Mouse (Mus musculus) midbrain, postnatal 0 days (tissue): ENCODE data around the gene Shisa6. TPM values are rescaled to one million over a fixed set of nuclear protein-coding genes. Genes with fewer than 3 reads are reported as not detected.

Experiments used
- ATAC-seq: fragments of 200-750 bp; cut with Nextera tagmentation; 2 replicates; pipeline ENCODE4 v1.8.0; 2017; ENCODE audit warnings: moderate number of reproducible peaks, mild to moderate bottlenecking, moderate TSS enrichment, moderate library complexity; ENCODE audit not compliant: low FRiP score
- DNase-seq: peaks from one replicate; pipeline ENCODE4 v3.0.0-alpha.2; 2015; ENCODE audit warnings: low spot score
- H3K27ac ChIP-seq: fragments of 300-500 bp; sonication (generic); 2 replicates; pipeline ENCODE4 v1.5.1; 2014; ENCODE audit warnings: low read depth, mild to moderate bottlenecking, low read length, mixed read lengths
- H3K27me3 ChIP-seq: fragments of 300-500 bp; sonication (generic); 2 replicates; pipeline ENCODE4 v1.6.1; 2014; ENCODE audit warnings: low read length, control low read depth, mixed read lengths; ENCODE audit not compliant: insufficient read depth
- H3K36me3 ChIP-seq: fragments of 300-500 bp; sonication (generic); 2 replicates; pipeline ENCODE4 v1.6.1; 2014; ENCODE audit warnings: low read length, control low read depth, mixed read lengths; ENCODE audit not compliant: insufficient read depth
- H3K4me1 ChIP-seq: fragments of 300-500 bp; sonication (generic); 2 replicates; pipeline ENCODE4 v1.6.1; 2014; ENCODE audit warnings: mild to moderate bottlenecking, control low read depth, antibody characterized with exemption, low read length, mixed read lengths; ENCODE audit not compliant: insufficient read depth
- H3K4me2 ChIP-seq: fragments of 300-500 bp; sonication (generic); 2 replicates; pipeline ENCODE4 v1.6.1; 2014; ENCODE audit warnings: low read depth, mild to moderate bottlenecking, low read length, mixed read lengths; ENCODE audit not compliant: poor library complexity, severe bottlenecking
- H3K4me3 ChIP-seq: fragments of 300-500 bp; sonication (generic); 2 replicates; pipeline ENCODE4 v1.5.1; 2014; ENCODE audit warnings: low read depth, mild to moderate bottlenecking, low read length, moderate library complexity
- H3K9ac ChIP-seq: fragments of 300-500 bp; sonication (generic); replicated peaks from 2 replicates; pipeline ENCODE4 v1.6.1; 2014; ENCODE audit warnings: mild to moderate bottlenecking, low read length, moderate library complexity, mixed read lengths; ENCODE audit not compliant: poor library complexity, severe bottlenecking
- H3K9me3 ChIP-seq: fragments of 300-500 bp; sonication (generic); 2 replicates; pipeline ENCODE4 v1.6.1; 2016; ENCODE audit warnings: low read length, control low read depth
- CTCF ChIP-seq: IDR thresholded peaks from 2 replicates; pipeline ENCODE4 v1.5.1; 2016; ENCODE audit warnings: antibody characterized with exemption, mild to moderate bottlenecking
- WGBS: fragments of 180-500 bp; shearing (Covaris S2); extraction: QIAGEN DNeasy Blood & Tissue Kit; methylation state at CpG from one replicate; pipeline ENCODE4 v1.1.7; 2014; 5-methylcytosine and 5-hydroxymethylcytosine counted together
- polyA plus RNA-seq: library from polyadenylated mRNA; unstranded; fragments of >200 nt; fragmentation: Nextera tagmentation; extraction: Ambion mirVana; gene quantifications from 2 replicates; pipeline ENCODE4 v1.2.1, GENCODE M21; 2015
- total RNA-seq: library from RNA; depleted of rRNA; stranded (reverse); fragments of >200 nt; gene quantifications from 2 replicates; pipeline ENCODE4 v1.2.3, GENCODE M21; 2014

The Shisa6 gene
- total and polyA plus RNA-seq, 2 experiments from 2014 or later, result 2.1 to 8.0 TPM

GRCm38 (mm10) chr11:66537820-66538219 lies 12.1 kb upstream of the Shisa6 start:
- Histone ChIP-seq H3K4me2 (no peak overlapping the region), H3K9me3 (no peaks in the 10 kb centered on the region), H3K4me3 (no peak overlapping the region), H3K36me3 (no peaks in the 10 kb centered on the region), H3K9ac (no peak overlapping the region), H3K4me1 (no peaks in the 10 kb centered on the region), H3K27me3 (no peaks in the 10 kb centered on the region), H3K27ac (no peak overlapping the region)
- no peak for TF ChIP-seq CTCF
- DNase-seq, result no peak
- ATAC-seq, result no peak
- WGBS, result 86% methylated on average over 1 of the region's 1 CpGs

GRCm38 (mm10) chr11:66535866-66536265 lies 10.1 kb upstream of the Shisa6 start:
- no peak for TF ChIP-seq CTCF
- 91% methylated on average over 9 of the region's 9 CpGs for WGBS
- no peak overlapping the region for H3K4me3 ChIP-seq

GRCm38 (mm10) chr11:66535156-66535555 lies 9.4 kb upstream of the Shisa6 start:
- TF ChIP-seq CTCF, result no peak
- no peak overlapping the region for H3K27ac ChIP-seq
- ATAC-seq, result no peak
- no peaks in the 10 kb centered on the region for H3K4me1 ChIP-seq
- no peak overlapping the region for H3K9ac ChIP-seq
- no peaks in the 10 kb centered on the region for H3K27me3 ChIP-seq
- WGBS, result 83% methylated on average over 4 of the region's 4 CpGs
- H3K4me3 ChIP-seq, result no peak overlapping the region
- H3K36me3 ChIP-seq, result no peaks in the 10 kb centered on the region
- no peak for DNase-seq
- H3K4me2 ChIP-seq, result no peak overlapping the region
- H3K9me3 ChIP-seq, result no peaks in the 10 kb centered on the region

More at GRCm38 (mm10) chr11:66535866-66536265, 10.1 kb upstream of the Shisa6 start:
- Histone ChIP-seq H3K27me3 (no peaks in the 10 kb centered on the region), H3K9me3 (no peaks in the 10 kb centered on the region), H3K9ac (no peak overlapping the region), H3K27ac (no peak overlapping the region), H3K4me1 (no peaks in the 10 kb centered on the region), H3K36me3 (no peaks in the 10 kb centered on the region), H3K4me2 (no peak overlapping the region)
- ATAC-seq (no peak), DNase-seq (no peak)

GRCm38 (mm10) chr11:66534291-66534690 lies 8.5 kb upstream of the Shisa6 start:
- 30% methylated on average over 4 of the region's 4 CpGs for WGBS

GRCm38 (mm10) chr11:66528146-66528545 lies 2.4 kb upstream of the Shisa6 start:
- H3K27me3 ChIP-seq, result peaks cover 15% of the 10 kb centered on the region
- H3K27ac ChIP-seq, result no peak overlapping the region
- H3K4me3 ChIP-seq, result no peak overlapping the region
- H3K4me1 ChIP-seq, result peaks cover 7% of the 10 kb centered on the region; the same call in 1 of the 2 replicates
- TF ChIP-seq CTCF, result peak; percentile 55
- ATAC-seq, result no peak
- H3K9me3 ChIP-seq, result no peaks in the 10 kb centered on the region
- H3K9ac ChIP-seq, result no peak overlapping the region
- DNase-seq, result peak; percentile 34
- no peak overlapping the region; the same call in 1 of the 2 replicates for H3K4me2 ChIP-seq
- H3K36me3 ChIP-seq, result no peaks in the 10 kb centered on the region

More at GRCm38 (mm10) chr11:66534291-66534690, 8.5 kb upstream of the Shisa6 start:
- no peak overlapping the region for H3K4me3 ChIP-seq
- DNase-seq (no peak), ATAC-seq (no peak)
- no peaks in the 10 kb centered on the region for H3K4me1 ChIP-seq
- 0 out of 2 replicates have a peak, but pooled peaks cover 3% of the 10 kb centered on the region for H3K27me3 ChIP-seq
- H3K9ac ChIP-seq, result no peak overlapping the region
- H3K27ac ChIP-seq, result no peak overlapping the region
- no peaks in the 10 kb centered on the region for H3K36me3 ChIP-seq
- H3K4me2 ChIP-seq, result no peak overlapping the region
- H3K9me3 ChIP-seq, result no peaks in the 10 kb centered on the region
- TF ChIP-seq CTCF, result no peak

- 0% methylated on average over 5 of the region's 5 CpGs for WGBS
- H3K4me3 ChIP-seq, result no peak overlapping the region
- peaks cover 18% of the 10 kb centered on the region for H3K27me3 ChIP-seq
- H3K27ac ChIP-seq, result no peak overlapping the region
- no peaks in the 10 kb centered on the region for H3K9me3 ChIP-seq
- peaks cover 10% of the 10 kb centered on the region; the same call in 1 of the 2 replicates for H3K4me1 ChIP-seq
- peak; percentile 74 for DNase-seq
- peak; percentile 56 for TF ChIP-seq CTCF
- peak overlapping the region; percentile 26 for H3K4me2 ChIP-seq
- no peak overlapping the region for H3K9ac ChIP-seq
- ATAC-seq, result 0 out of 2 replicates have a peak, but pooled peaks have one; percentile 17
- no peaks in the 10 kb centered on the region for H3K36me3 ChIP-seq
Measured at GRCm38 (mm10) chr11:66527343-66527742, 1.6 kb upstream of the Shisa6 start.
